Mouse (Mus musculus) urinary bladder, postnatal 10 days (tissue): ENCODE measurements around the gene Rbck1.
"Not testable (repeated sequence)": the region's sequence is repeated elsewhere in the genome, so short reads cannot be mapped to it uniquely, and the experiment has no call there.

ENCODE experiments used
- DNase-seq: peaks from one replicate; pipeline ENCODE4 v3.0.0; 2022; ENCODE audit warnings: low spot score

Gene Rbck1

GRCm38 (mm10) chr2:152332101-152332825 is at the start of gene Rbck1:
Rbck1 (minus strand) TSS chr2:152332653.
- DNase-seq, result no peak

- DNase-seq, result no peak
These were observed 43.9 kb upstream of the Rbck1 start, which contains the start of gene Nrsn2 for GRCm38 (mm10) chr2:152376345-152376741. Nrsn2 (minus strand) TSS chr2:152376638.

- no peak for DNase-seq
These were observed 43.3 kb upstream of the Rbck1 start for GRCm38 (mm10) chr2:152375652-152376344.

GRCm38 (mm10) chr2:152373547-152373946 is 41.1 kb upstream of the Rbck1 start:
- DNase-seq, result no peak

- no peak for DNase-seq
These were observed 40.2 kb upstream of the Rbck1 start for GRCm38 (mm10) chr2:152372661-152373060.

- DNase-seq, result no peak
These were observed 39.7 kb upstream of the Rbck1 start for GRCm38 (mm10) chr2:152372104-152372503.

- DNase-seq, result no peak
These were observed 36.2 kb upstream of the Rbck1 start for GRCm38 (mm10) chr2:152368532-152369140.

- DNase-seq, result no peak
These were observed 35.5 kb upstream of the Rbck1 start for GRCm38 (mm10) chr2:152367917-152368316.

GRCm38 (mm10) chr2:152363245-152364147 is 31.0 kb upstream of the Rbck1 start:
- DNase-seq, result no peak

- no peak for DNase-seq
These were observed 28.7 kb upstream of the Rbck1 start for GRCm38 (mm10) chr2:152361193-152361592.

- no peak for DNase-seq
These were observed 27.9 kb upstream of the Rbck1 start for GRCm38 (mm10) chr2:152360271-152360775.

GRCm38 (mm10) chr2:152359616-152360015 is 27.2 kb upstream of the Rbck1 start:
- no peak for DNase-seq

- DNase-seq, result not testable (repeated sequence)
These were observed 26.5 kb upstream of the Rbck1 start for GRCm38 (mm10) chr2:152358977-152359376.

GRCm38 (mm10) chr2:152357254-152357653 is 24.8 kb upstream of the Rbck1 start:
- no peak for DNase-seq

- DNase-seq, result no peak
These were observed 17.5 kb upstream of the Rbck1 start for GRCm38 (mm10) chr2:152349842-152350540.

GRCm38 (mm10) chr2:152349205-152349604 is 16.8 kb upstream of the Rbck1 start:
- no peak for DNase-seq

- DNase-seq, result no peak
These were observed 15.3 kb upstream of the Rbck1 start for GRCm38 (mm10) chr2:152347722-152348121.

GRCm38 (mm10) chr2:152346776-152347465 is 14.5 kb upstream of the Rbck1 start:
- no peak for DNase-seq

- DNase-seq, result no peak
These were observed 12.9 kb upstream of the Rbck1 start for GRCm38 (mm10) chr2:152345393-152345792.

GRCm38 (mm10) chr2:152344909-152345308 is 12.5 kb upstream of the Rbck1 start:
- DNase-seq, result no peak
